30 mouse cellular contexts compared by ENCODE assay signal in genomic region chrX:104359686-104360085, GRCm38 (mm10). TPM values are rescaled to one million over a fixed set of nuclear protein-coding genes. Genes with fewer than 3 reads are reported as not detected.
A peak's percentile ranks its signal among the peaks of the same experiment; 100 is the strongest.
DNase-seq lines count a peak whose midpoint lies in the region; ATAC-seq lines count a peak whose summit lies in the region.
"Had no signal": no experiment of that assay in that cellular context is flagged by ENCODE, and none has a peak within 500 bp of the region (broad histone marks: within the 10 kb centered on the region; RNA-seq: fewer than 3 reads in every experiment).

No protein-coding gene starts in this region.

- H3K36me3 ChIP-seq in splenic B cell, adult 2 months (ENCODE audit: control insufficient read depth, insufficient read depth, low read length, poor library complexity, severe bottlenecking), result no peaks in the 10 kb centered on the region
- H3K36me3 ChIP-seq: embryonic facial prominence, embryonic 10.5 days; embryonic facial prominence, embryonic 13.5 days; forebrain, embryonic 12.5 days; heart, embryonic 12.5 days; heart, embryonic 15.5 days had no signal

- H3K27me3 ChIP-seq in splenic B cell, adult 2 months (ENCODE audit: control insufficient read depth, insufficient read depth, low read length, poor library complexity, severe bottlenecking), result no peaks in the 10 kb centered on the region
- H3K27me3 ChIP-seq: heart, embryonic 12.5 days; heart, embryonic 15.5 days had no signal

- ATAC-seq in hematopoietic stem cell, adult 5-6 weeks (replicated peaks in 1 of 2; ENCODE audit: insufficient read depth in 1 of 2, low FRiP score in 2 of 2, low TSS enrichment in 1 of 2, low read depth in 1 of 2, poor library complexity in 2 of 2, severe bottlenecking in 2 of 2), result peak; percentile 82 to 85; a peak in 3 of 4 replicates
- ATAC-seq: forebrain, embryonic 16.5 days; hindbrain, postnatal 0 days; inflammation-experienced regulatory T-cells, adult 6 months; intestine, embryonic 16.5 days; Patski had no signal

- DNase-seq in lung, postnatal 36 days, result peak; percentile 3
- no peak for DNase-seq in lung, postnatal 10 days
- DNase-seq in adipocyte (ENCODE audit: low spot score), result peak; percentile 4
- DNase-seq in splenic B cell, adult 2 months (ENCODE audit: low read depth, low spot score), result peak; percentile 0
- DNase-seq in thymus, postnatal 25 days, result no peak
- DNase-seq in layer of hippocampus, adult 11-12 months (ENCODE audit: low spot score), result no peak
- DNase-seq in urinary bladder, postnatal 4 days (ENCODE audit: low spot score in 2 of 2), result no peak
- DNase-seq: adrenal gland, postnatal 10 days; adrenal gland, postnatal 36 days; B cell, adult 2 months; cerebellum, adult 18-20 months; cerebellum, adult 9-10 months; cerebellum, postnatal 25 days; embryo, embryonic 11 days; gastrocnemius, adult 2 months; gastrocnemius, postnatal 14 days; heart, adult 18-20 months; heart, postnatal 10 days; heart, postnatal 36 days had no signal

RNA-seq across cellular contexts. Expression of gene Abcb7, which starts 54.0 kb away (rescaled TPM):
- total RNA-seq in hematopoietic stem cell, adult 5-6 weeks (2017), result 48.0 and 71.5 TPM in 2 replicates

Comparison
In these comparisons a context has a peak if more than half of its experiments do, and no peak if none do; other contexts are left out.
1. DNase-seq: peak in lung, postnatal 36 days (single experiment), adipocyte (single experiment) and splenic B cell, adult 2 months (single experiment); none in lung, postnatal 10 days (single experiment), thymus, postnatal 25 days (single experiment), layer of hippocampus, adult 11-12 months (single experiment) and urinary bladder, postnatal 4 days (0 of 2).